Mouse (Mus musculus) midbrain, embryonic 15.5 days (tissue): Measurements from ENCODE around the gene Cyp17a1. TPM values are rescaled to one million over a fixed set of nuclear protein-coding genes. Genes with fewer than 3 reads are reported as not detected.
A peak's percentile ranks its signal among the peaks of the same experiment; 100 is the strongest.

Experiments
- ATAC-seq: fragments of 200-750 bp; cut with Nextera tagmentation; replicated peaks from 2 replicates; pipeline ENCODE4 v1.8.0; 2017; ENCODE audit warnings: moderate TSS enrichment
- H3K27ac ChIP-seq: fragments of 300-500 bp; sonication (generic); 2 replicates; pipeline ENCODE4 v1.5.1; 2015; ENCODE audit warnings: mild to moderate bottlenecking, inconsistent platforms
- H3K27me3 ChIP-seq: fragments of 300-500 bp; sonication (generic); replicated peaks from 2 replicates; pipeline ENCODE4 v1.6.1; 2015; ENCODE audit warnings: inconsistent platforms
- H3K36me3 ChIP-seq: fragments of 300-500 bp; sonication (generic); replicated peaks from 2 replicates; pipeline ENCODE4 v1.6.1; 2015; ENCODE audit warnings: inconsistent platforms
- H3K4me1 ChIP-seq: fragments of 300-500 bp; sonication (generic); 2 replicates; pipeline ENCODE4 v1.6.1; 2015; ENCODE audit warnings: inconsistent platforms
- H3K4me2 ChIP-seq: fragments of 300-500 bp; sonication (generic); 2 replicates; pipeline ENCODE4 v1.6.1; 2015; ENCODE audit warnings: inconsistent platforms, mild to moderate bottlenecking, moderate library complexity
- H3K4me3 ChIP-seq: fragments of 300-500 bp; sonication (generic); 2 replicates; pipeline ENCODE4 v1.5.1; 2015; ENCODE audit warnings: mild to moderate bottlenecking, inconsistent platforms
- H3K9ac ChIP-seq: fragments of 300-500 bp; sonication (generic); 2 replicates; pipeline ENCODE4 v1.6.1; 2015; ENCODE audit warnings: mild to moderate bottlenecking, inconsistent platforms
- H3K9me3 ChIP-seq: fragments of 300-500 bp; sonication (generic); 2 replicates; pipeline ENCODE4 v1.6.1; 2016; ENCODE audit warnings: inconsistent platforms
- WGBS: fragments of 180-500 bp; shearing (Covaris S2); methylation state at CpG from one replicate; pipeline ENCODE4 v1.1.7; 2015; ENCODE audit warnings: mixed read lengths; 5-methylcytosine and 5-hydroxymethylcytosine counted together
- polyA plus RNA-seq: library from polyadenylated mRNA; unstranded; fragments of >200 nt; fragmentation: Nextera tagmentation; extraction: Ambion mirVana; gene quantifications from 2 replicates; pipeline ENCODE4 v1.2.1, GENCODE M21; 2015

The Cyp17a1 gene
- polyA plus RNA-seq, 1 experiment from 2014 or later, result not detected

GRCm38 (mm10) chr19:46635766-46636165 lies 37.2 kb downstream of the Cyp17a1 start:
- WGBS, result 70% methylated on average over 9 of the region's 9 CpGs
- H3K36me3 ChIP-seq, result 0 out of 2 replicates have a peak, but pooled peaks cover 3% of the 10 kb centered on the region
- H3K9me3 ChIP-seq, result no peaks in the 10 kb centered on the region
- peaks cover 20% of the 10 kb centered on the region; the same call in 1 of the 2 replicates for H3K4me1 ChIP-seq
- H3K4me3 ChIP-seq, result no peak overlapping the region
- no peak overlapping the region for H3K9ac ChIP-seq
- H3K4me2 ChIP-seq, result no peak overlapping the region
- no peak for ATAC-seq
- no peak overlapping the region for H3K27ac ChIP-seq
- no peaks in the 10 kb centered on the region for H3K27me3 ChIP-seq

DNA sequence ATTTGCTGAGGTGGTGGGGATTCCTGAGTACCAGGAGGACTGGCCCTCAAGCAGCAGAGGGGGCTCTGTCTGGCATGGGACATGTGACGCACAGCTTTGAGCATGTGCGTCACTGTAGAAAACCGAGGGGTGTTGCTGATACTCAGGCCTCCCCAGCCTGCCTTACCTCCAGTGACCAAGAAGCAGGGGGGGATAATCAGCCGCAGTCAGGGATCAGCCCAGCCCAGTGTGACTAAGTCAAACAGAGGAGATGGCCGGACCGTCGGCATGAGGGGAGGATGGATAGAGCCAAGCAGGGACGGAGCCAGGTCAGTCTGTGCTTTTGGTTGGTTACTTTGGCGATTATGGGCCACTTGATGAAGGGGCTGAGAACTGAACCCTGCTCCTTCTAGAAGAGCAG lies 41.3 kb downstream of the Cyp17a1 start:
- ATAC-seq, result no peak
- Histone ChIP-seq H3K4me2 (no peak overlapping the region), H3K4me3 (no peak overlapping the region), H3K27me3 (no peaks in the 10 kb centered on the region), H3K27ac (no peak overlapping the region), H3K4me1 (peaks cover 9% of the 10 kb centered on the region; the same call in 1 of the 2 replicates), H3K9me3 (no peaks in the 10 kb centered on the region), H3K9ac (no peak overlapping the region), H3K36me3 (no peaks in the 10 kb centered on the region)
- WGBS, result 76% methylated on average over 9 of the region's 9 CpGs

DNA sequence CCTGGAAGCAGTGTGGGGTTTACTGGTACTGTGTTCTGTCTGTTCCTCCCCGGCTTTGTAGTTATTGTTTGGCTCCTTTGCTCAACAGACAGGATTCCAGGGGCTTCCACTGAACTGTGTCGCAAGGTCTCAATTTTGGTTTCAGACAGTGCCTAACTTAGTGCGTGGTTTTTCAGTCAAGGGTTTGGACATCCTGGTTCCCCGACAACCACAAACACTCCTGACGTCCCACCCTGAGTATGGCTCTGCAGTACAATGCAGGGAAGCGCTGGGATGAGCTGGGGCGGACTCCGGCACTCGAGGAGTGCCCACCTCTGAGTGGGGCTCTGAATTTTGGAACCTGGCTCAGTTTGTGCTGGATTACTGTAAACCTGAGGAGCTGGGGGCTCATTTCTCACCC lies 43.2 kb downstream of the Cyp17a1 start:
- WGBS, result 74% methylated on average over 9 of the region's 9 CpGs
- H3K36me3 ChIP-seq, result no peaks in the 10 kb centered on the region
- H3K9ac ChIP-seq, result no peak overlapping the region
- no peak overlapping the region for H3K27ac ChIP-seq
- no peak overlapping the region for H3K4me3 ChIP-seq
- no peaks in the 10 kb centered on the region for H3K4me1 ChIP-seq
- H3K27me3 ChIP-seq, result no peaks in the 10 kb centered on the region
- ATAC-seq, result no peak
- H3K4me2 ChIP-seq, result no peak overlapping the region
- H3K9me3 ChIP-seq, result no peaks in the 10 kb centered on the region

GRCm38 (mm10) chr19:46628403-46628802 lies 44.6 kb downstream of the Cyp17a1 start:
- Histone ChIP-seq H3K4me2 (no peak overlapping the region), H3K9ac (no peak overlapping the region), H3K4me3 (no peak overlapping the region), H3K27me3 (no peaks in the 10 kb centered on the region), H3K27ac (no peak overlapping the region), H3K4me1 (peaks cover 12% of the 10 kb centered on the region), H3K9me3 (no peaks in the 10 kb centered on the region), H3K36me3 (no peaks in the 10 kb centered on the region)
- ATAC-seq, result no peak
- 87% methylated on average over 10 of the region's 10 CpGs for WGBS

- H3K36me3 ChIP-seq, result no peaks in the 10 kb centered on the region
- no peak overlapping the region for H3K27ac ChIP-seq
- no peak overlapping the region for H3K4me2 ChIP-seq
- no peak overlapping the region for H3K9ac ChIP-seq
- ATAC-seq, result no peak
- no peak overlapping the region for H3K4me3 ChIP-seq
- H3K4me1 ChIP-seq, result peaks cover 39% of the 10 kb centered on the region
- WGBS, result 74% methylated on average over 10 of the region's 10 CpGs
- H3K27me3 ChIP-seq, result no peaks in the 10 kb centered on the region
- H3K9me3 ChIP-seq, result no peaks in the 10 kb centered on the region
Measured at GRCm38 (mm10) chr19:46625519-46625918, 47.5 kb downstream of the Cyp17a1 start.

DNA sequence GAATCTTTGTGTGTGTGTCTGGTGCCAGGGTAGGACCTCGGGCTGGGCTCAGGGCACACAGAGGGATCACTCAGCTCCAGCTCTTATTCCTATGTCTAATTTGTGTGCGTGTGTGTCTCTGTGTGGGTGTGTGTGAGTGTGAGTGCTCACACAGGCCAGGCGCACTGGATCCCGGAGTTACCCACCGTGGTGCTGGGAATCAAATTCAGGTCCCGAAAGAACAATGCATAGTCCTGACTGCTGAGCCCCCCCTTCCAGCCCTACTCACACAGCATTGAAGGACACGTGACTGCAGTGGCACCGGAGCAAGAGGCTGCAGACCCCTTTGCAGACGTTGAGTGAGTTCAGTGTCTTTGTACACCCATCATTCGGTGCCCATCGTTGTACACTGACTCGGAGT lies 48.0 kb downstream of the Cyp17a1 start:
- Histone ChIP-seq H3K4me1 (peaks cover 45% of the 10 kb centered on the region), H3K4me3 (no peak overlapping the region), H3K36me3 (no peaks in the 10 kb centered on the region), H3K27me3 (no peaks in the 10 kb centered on the region), H3K4me2 (no peak overlapping the region), H3K27ac (no peak overlapping the region), H3K9ac (no peak overlapping the region), H3K9me3 (no peaks in the 10 kb centered on the region)
- 93% methylated on average over 12 of the region's 12 CpGs for WGBS
- no peak for ATAC-seq

DNA sequence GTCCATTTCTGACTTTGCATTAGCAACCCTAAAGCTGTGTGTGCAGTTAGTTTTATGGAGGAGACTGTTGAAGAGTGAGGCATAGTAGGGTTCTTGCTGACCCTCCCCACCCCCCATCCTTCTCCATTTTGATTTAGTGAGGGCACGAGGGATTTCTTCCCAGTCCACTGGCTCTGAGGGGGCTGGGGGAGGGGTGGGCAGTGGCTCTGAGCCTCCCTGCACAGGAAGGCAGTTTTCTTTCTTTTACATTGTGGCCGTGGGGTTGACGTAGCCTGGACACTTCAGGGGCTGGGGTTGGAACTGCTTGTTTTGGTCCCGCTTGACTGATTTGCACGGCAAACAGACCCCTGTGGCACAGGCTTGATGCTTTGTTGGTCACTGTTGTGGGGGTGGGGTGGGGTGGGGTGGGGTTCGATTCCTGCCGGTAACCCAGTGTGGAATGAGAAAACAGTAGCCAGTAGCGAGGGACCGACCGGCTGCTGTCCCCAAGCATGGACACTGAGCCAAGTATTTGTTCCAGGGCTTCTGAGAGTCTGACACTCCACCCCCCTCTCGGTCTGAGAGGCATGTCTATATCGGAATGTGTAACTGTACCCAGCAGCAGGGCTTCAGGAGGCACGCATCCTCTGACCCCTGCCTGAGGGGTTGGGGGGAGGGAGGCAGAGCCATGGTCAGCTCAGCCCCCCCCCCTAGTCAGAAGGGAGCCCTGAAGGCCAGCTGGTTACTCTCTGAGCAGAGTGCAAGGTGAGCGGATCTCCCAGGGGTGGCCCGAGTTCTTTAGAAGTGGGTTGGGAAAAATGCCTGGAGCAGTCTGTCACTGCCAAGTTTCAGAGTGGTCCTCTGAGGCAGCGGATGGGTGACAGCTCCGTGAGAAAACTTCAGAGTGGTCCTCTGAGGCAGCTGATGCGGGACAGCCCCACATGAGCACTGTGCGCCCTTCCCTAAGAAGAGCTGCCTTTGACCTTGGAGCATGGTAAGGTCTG lies 48.9 kb downstream of the Cyp17a1 start:
- Histone ChIP-seq H3K4me3 (no peak overlapping the region), H3K9me3 (no peaks in the 10 kb centered on the region), H3K9ac (no peak overlapping the region), H3K27me3 (no peaks in the 10 kb centered on the region), H3K4me1 (peaks cover 52% of the 10 kb centered on the region), H3K36me3 (no peaks in the 10 kb centered on the region), H3K4me2 (peak overlapping the region; percentile 31), H3K27ac (peak overlapping the region; percentile 4; the same call in 1 of the 2 replicates)
- 26% methylated on average over 19 of the region's 19 CpGs for WGBS
- ATAC-seq, result 0 out of 2 replicates have a peak, but pooled peaks have one; percentile 35

GRCm38 (mm10) chr19:46623194-46623667 lies 49.7 kb downstream of the Cyp17a1 start:
- Histone ChIP-seq H3K9ac (no peak overlapping the region), H3K4me1 (peaks cover 57% of the 10 kb centered on the region), H3K9me3 (no peaks in the 10 kb centered on the region), H3K4me2 (peak overlapping the region; percentile 31), H3K27me3 (no peaks in the 10 kb centered on the region), H3K27ac (peak overlapping the region; percentile 40), H3K4me3 (no peak overlapping the region), H3K36me3 (no peaks in the 10 kb centered on the region)
- no peak for ATAC-seq
- 6% methylated on average over 16 of the region's 16 CpGs for WGBS

- peaks cover 57% of the 10 kb centered on the region for H3K4me1 ChIP-seq
- no peaks in the 10 kb centered on the region for H3K9me3 ChIP-seq
- ATAC-seq, result no peak; the same call in 1 of the 2 replicates
- peak overlapping the region; percentile 31; the same call in 1 of the 2 replicates for H3K4me2 ChIP-seq
- H3K4me3 ChIP-seq, result no peak overlapping the region
- H3K27ac ChIP-seq, result peak overlapping the region; percentile 40; the same call in 1 of the 2 replicates
- no peaks in the 10 kb centered on the region for H3K36me3 ChIP-seq
- H3K9ac ChIP-seq, result no peak overlapping the region
- 32% methylated on average over 12 of the region's 12 CpGs for WGBS
- no peaks in the 10 kb centered on the region for H3K27me3 ChIP-seq
Measured at GRCm38 (mm10) chr19:46622659-46623193, 50.2 kb downstream of the Cyp17a1 start.

DNA sequence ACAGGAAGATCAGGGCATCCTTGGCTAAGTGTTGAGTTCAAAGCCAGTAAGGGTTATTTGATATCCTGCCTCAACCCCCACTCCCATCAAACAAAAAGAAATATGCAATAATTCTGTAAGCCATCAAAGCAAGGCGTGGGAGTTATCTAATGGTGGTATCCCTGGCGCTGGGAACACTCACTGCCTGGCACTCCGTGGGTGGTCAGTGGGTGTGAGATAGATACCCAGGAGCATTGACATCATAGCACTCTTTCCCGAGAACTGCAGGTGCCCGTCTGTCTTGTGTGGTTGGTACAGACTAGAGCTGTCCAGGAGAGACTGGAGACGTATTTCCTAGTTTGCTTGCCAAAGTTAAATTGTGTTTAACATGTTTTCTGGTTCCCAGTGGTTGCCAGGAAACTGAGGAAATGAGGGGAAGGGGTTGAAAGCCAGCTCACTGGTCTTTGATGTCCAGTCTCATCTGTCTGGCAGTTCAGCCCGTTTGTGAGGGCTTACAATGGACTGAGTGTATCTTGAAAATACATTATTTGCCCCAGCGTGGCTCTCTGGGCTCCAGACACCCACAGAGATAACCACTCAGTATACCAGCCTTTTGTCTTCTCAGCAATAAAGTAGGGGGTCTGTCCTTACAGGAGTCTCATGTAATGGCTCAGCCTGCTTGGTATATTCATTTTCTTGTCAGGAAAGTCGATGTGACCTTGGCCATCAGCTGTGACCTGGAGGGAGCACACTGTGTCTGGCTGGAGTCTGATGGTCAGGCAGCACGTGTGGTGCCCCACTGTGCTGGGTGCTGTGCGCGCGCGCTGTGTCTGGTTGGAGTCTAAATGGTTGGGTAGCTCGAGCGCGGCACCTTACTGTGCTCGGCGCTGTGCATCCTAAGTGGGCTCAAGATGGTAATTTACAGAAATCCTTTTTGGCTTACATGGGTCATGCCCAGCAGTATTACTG lies 51.5 kb downstream of the Cyp17a1 start:
- H3K9ac ChIP-seq, result no peak overlapping the region
- H3K27me3 ChIP-seq, result no peaks in the 10 kb centered on the region
- H3K4me2 ChIP-seq, result no peak overlapping the region
- no peaks in the 10 kb centered on the region for H3K36me3 ChIP-seq
- no peak overlapping the region for H3K4me3 ChIP-seq
- 48% methylated on average over 19 of the region's 19 CpGs for WGBS
- H3K9me3 ChIP-seq, result no peaks in the 10 kb centered on the region
- no peak for ATAC-seq
- H3K4me1 ChIP-seq, result peaks cover 57% of the 10 kb centered on the region
- peak overlapping the region; percentile 28; the same call in 1 of the 2 replicates for H3K27ac ChIP-seq

DNA sequence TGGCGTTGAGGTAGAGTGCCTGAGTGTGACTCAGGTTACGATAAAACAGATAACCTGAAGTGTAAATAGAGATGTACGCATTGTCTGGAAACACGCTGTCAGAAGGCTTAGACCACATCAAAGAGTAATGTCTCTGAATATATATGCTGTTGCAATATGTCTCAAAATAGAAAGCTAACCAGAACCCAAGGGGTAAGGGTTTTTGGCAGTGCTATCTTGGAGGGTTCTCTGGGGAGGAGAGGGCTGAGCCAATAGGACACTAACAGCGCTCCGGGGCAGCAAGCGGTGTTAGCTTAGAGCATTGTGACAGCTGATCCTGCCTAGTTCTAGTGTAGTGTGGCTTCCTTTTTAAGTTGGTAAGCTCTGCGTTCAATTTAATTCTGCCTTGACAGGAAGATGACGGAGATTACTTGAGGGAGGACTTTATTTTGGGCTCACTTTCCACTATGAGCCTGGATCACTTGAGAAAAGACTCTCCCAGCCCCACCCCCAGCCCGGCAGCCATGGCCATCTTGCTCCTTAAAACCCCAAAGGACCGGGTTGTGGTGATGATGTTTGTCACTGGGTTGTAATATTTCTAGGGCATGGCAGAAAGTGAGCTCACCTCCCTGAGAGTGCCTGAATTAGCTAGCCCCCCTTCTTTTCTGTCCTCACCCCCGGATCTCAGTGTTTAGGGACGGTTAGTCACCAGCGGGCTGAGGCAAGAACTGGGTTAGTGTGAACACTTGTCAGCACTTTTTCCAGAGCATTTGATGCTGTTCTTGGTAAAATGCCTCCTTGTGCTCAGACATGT lies 52.8 kb downstream of the Cyp17a1 start:
- H3K4me3 ChIP-seq, result no peak overlapping the region
- no peaks in the 10 kb centered on the region for H3K36me3 ChIP-seq
- no peak for ATAC-seq
- no peak overlapping the region for H3K4me2 ChIP-seq
- H3K9ac ChIP-seq, result no peak overlapping the region
- no peaks in the 10 kb centered on the region for H3K9me3 ChIP-seq
- H3K27ac ChIP-seq, result no peak overlapping the region; the same call in 1 of the 2 replicates
- H3K27me3 ChIP-seq, result no peaks in the 10 kb centered on the region
- 68% methylated on average over 14 of the region's 14 CpGs for WGBS
- peaks cover 57% of the 10 kb centered on the region for H3K4me1 ChIP-seq
